Mouse (Mus musculus): Measurements from ENCODE around the gene Rpl37. TPM values are rescaled to one million over a fixed set of nuclear protein-coding genes. Genes with fewer than 3 reads are reported as not detected.

Gene Rpl37
- 38.1 and 90.1 TPM in 2 replicates for polyA plus RNA-seq (2012; ENCODE audit: low replicate concordance)

GRCm38 (mm10) chr15:5116270-5117030 is at the start of gene Rpl37:
TSS of gene Rpl37 (plus strand) at chr15:5116645.

GRCm38 (mm10) chr15:5107686-5108654 is 8.5 kb upstream of the Rpl37 start, which contains the start of gene Card6:
TSS of gene Card6 (minus strand) at chr15:5108539.

GRCm38 (mm10) chr15:5143361-5144020 is 27.0 kb downstream of the Rpl37 start, which contains the start of gene Prkaa1:
TSS of gene Prkaa1 (plus strand) at chr15:5143861.

Other genes starting within 250 kb of the Rpl37 start
- not detected in 2 replicates for gene Mroh2b, start 217.9 kb upstream of the Rpl37 start, polyA plus RNA-seq (2012; ENCODE audit: low replicate concordance)
- not detected in 2 replicates for gene C7, start 52.9 kb upstream of the Rpl37 start, polyA plus RNA-seq (2012; ENCODE audit: low replicate concordance)
- 5.4 and 10.6 TPM in 2 replicates for gene Card6, start 8.1 kb upstream of the Rpl37 start, polyA plus RNA-seq (2012; ENCODE audit: low replicate concordance)
- 2.6 and 3.0 TPM in 2 replicates for gene Prkaa1, start 27.2 kb downstream of the Rpl37 start, polyA plus RNA-seq (2012; ENCODE audit: low replicate concordance)
- gene Ttc33, start 68.9 kb downstream of the Rpl37 start, polyA plus RNA-seq (2012; ENCODE audit: low replicate concordance), result 2.5 and 32.9 TPM in 2 replicates
- gene Ptger4, start 127.5 kb downstream of the Rpl37 start, polyA plus RNA-seq (2012; ENCODE audit: low replicate concordance), result 17.8 and 26.5 TPM in 2 replicates

Data from hematopoietic multipotent progenitor cell, adult 10-12 weeks (in vitro differentiated cells).